Mouse (Mus musculus) forebrain, postnatal 0 days (tissue): ENCODE data around the gene Nkiras2. TPM values are rescaled to one million over a fixed set of nuclear protein-coding genes. Genes with fewer than 3 reads are reported as not detected.
A peak's percentile ranks its signal among the peaks of the same experiment; 100 is the strongest.
"Not testable (repeated sequence)": the region's sequence is repeated elsewhere in the genome, so short reads cannot be mapped to it uniquely, and the experiment has no call there.

ENCODE experiments used
- ATAC-seq: fragments of 200-750 bp; cut with Nextera tagmentation; 2 replicates; pipeline ENCODE4 v1.8.0; 2017; ENCODE audit warnings: mild to moderate bottlenecking, moderate library complexity
- DNase-seq: peaks from one replicate; pipeline ENCODE4 v3.0.0-alpha.2; 2015
- H3K27ac ChIP-seq: fragments of 300-500 bp; sonication (generic); 2 replicates; pipeline ENCODE4 v1.5.1; 2014; ENCODE audit warnings: low read depth, mild to moderate bottlenecking, antibody characterized with exemption, low read length, moderate library complexity, mixed read lengths
- H3K27me3 ChIP-seq: fragments of 300-500 bp; sonication (generic); 2 replicates; pipeline ENCODE4 v1.6.1; 2014; ENCODE audit warnings: mild to moderate bottlenecking, low read length, mixed read lengths; ENCODE audit not compliant: insufficient read depth
- H3K36me3 ChIP-seq: fragments of 300-500 bp; sonication (generic); 2 replicates; pipeline ENCODE4 v1.6.1; 2014; ENCODE audit warnings: mild to moderate bottlenecking, moderate library complexity; ENCODE audit not compliant: insufficient read depth
- H3K4me1 ChIP-seq: fragments of 300-500 bp; sonication (generic); 2 replicates; pipeline ENCODE4 v1.6.1; 2014; ENCODE audit warnings: antibody characterized with exemption; ENCODE audit not compliant: insufficient read depth
- H3K4me2 ChIP-seq: fragments of 300-500 bp; sonication (generic); 2 replicates; pipeline ENCODE4 v1.6.1; 2014; ENCODE audit warnings: low read depth, mild to moderate bottlenecking, moderate library complexity
- H3K4me3 ChIP-seq: fragments of 300-500 bp; sonication (generic); 2 replicates; pipeline ENCODE4 v1.5.1; 2014; ENCODE audit warnings: low read depth, low read length, mixed read lengths
- H3K9ac ChIP-seq: fragments of 300-500 bp; sonication (generic); 2 replicates; pipeline ENCODE4 v1.6.1; 2014; ENCODE audit warnings: mild to moderate bottlenecking
- H3K9me3 ChIP-seq: fragments of 300-500 bp; sonication (generic); 2 replicates; pipeline ENCODE4 v1.6.1; 2016; ENCODE audit warnings: low read length
- CTCF ChIP-seq: sonication (generic); IDR thresholded peaks from 2 replicates; pipeline ENCODE4 v1.5.1; 2016; ENCODE audit warnings: antibody characterized with exemption, control low read depth, low read depth
- WGBS: fragments of 180-500 bp; shearing (Covaris S2); extraction: QIAGEN DNeasy Blood & Tissue Kit; methylation state at CpG from one replicate; pipeline ENCODE4 v1.1.7; 2014; 5-methylcytosine and 5-hydroxymethylcytosine counted together
- polyA plus RNA-seq: library from polyadenylated mRNA; unstranded; fragments of >200 nt; fragmentation: Nextera tagmentation; extraction: Ambion mirVana; gene quantifications from 2 replicates; pipeline ENCODE4 v1.2.1, GENCODE M21; 2015
- total RNA-seq: library from RNA; depleted of rRNA; stranded (reverse); fragments of >200 nt; gene quantifications from 2 replicates; pipeline ENCODE4 v1.2.3, GENCODE M21; 2014

The Nkiras2 gene
- total and polyA plus RNA-seq, 2 experiments from 2014 or later = 81.1 to 100 TPM

DNA sequence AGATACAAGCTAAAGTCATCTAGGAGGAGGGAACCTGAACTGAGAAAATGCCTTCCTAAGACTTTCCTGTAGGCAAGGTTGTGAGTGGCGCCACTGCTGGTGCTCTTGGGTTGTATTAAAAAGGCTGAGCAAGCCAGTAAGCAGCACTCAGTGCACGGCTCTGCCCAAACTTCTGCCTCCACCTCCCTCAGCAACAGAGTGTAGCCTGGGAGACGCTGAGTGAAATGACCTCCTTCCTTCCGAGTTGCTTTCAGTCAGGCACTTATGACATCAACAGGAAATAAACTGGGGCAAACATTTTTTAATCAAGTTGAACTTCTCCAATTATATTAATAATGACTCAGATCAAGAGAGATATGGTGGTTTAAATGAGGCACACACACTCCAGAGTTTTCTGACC is 10.2 kb upstream of the Nkiras2 start:
- Histone ChIP-seq H3K9me3 (no peaks in the 10 kb centered on the region), H3K27me3 (no peaks in the 10 kb centered on the region), H3K27ac (no peak overlapping the region), H3K4me3 (no peak overlapping the region), H3K4me2 (no peak overlapping the region), H3K36me3 (no peaks in the 10 kb centered on the region), H3K9ac (no peak overlapping the region), H3K4me1 (peaks cover 5% of the 10 kb centered on the region; the same call in 1 of the 2 replicates)
- TF ChIP-seq CTCF = no peak
- DNase-seq (no peak), ATAC-seq (no peak)
- WGBS = 73% methylated on average over 4 of the region's 4 CpGs

GRCm38 (mm10) chr11:100609355-100609996 is 9.6 kb upstream of the Nkiras2 start:
- H3K27me3 ChIP-seq = no peaks in the 10 kb centered on the region
- no peak for TF ChIP-seq CTCF
- no peak overlapping the region for H3K4me3 ChIP-seq
- WGBS = 75% methylated on average over 5 of the region's 5 CpGs
- peaks cover 2% of the 10 kb centered on the region; the same call in 1 of the 2 replicates for H3K4me1 ChIP-seq
- no peaks in the 10 kb centered on the region for H3K9me3 ChIP-seq
- H3K9ac ChIP-seq = no peak overlapping the region
- ATAC-seq (no peak), DNase-seq (no peak)
- no peak overlapping the region for H3K4me2 ChIP-seq
- H3K27ac ChIP-seq = no peak overlapping the region
- no peaks in the 10 kb centered on the region for H3K36me3 ChIP-seq

GRCm38 (mm10) chr11:100609997-100610680 is 8.9 kb upstream of the Nkiras2 start:
- Histone ChIP-seq H3K9ac (no peak overlapping the region), H3K36me3 (no peaks in the 10 kb centered on the region), H3K4me2 (no peak overlapping the region), H3K4me3 (no peak overlapping the region), H3K4me1 (no peaks in the 10 kb centered on the region), H3K27me3 (no peaks in the 10 kb centered on the region), H3K9me3 (no peaks in the 10 kb centered on the region), H3K27ac (no peak overlapping the region)
- DNase-seq (no peak), ATAC-seq (no peak)
- TF ChIP-seq CTCF = no peak
- 82% methylated on average over 9 of the region's 9 CpGs for WGBS

GRCm38 (mm10) chr11:100611627-100612026 is 7.4 kb upstream of the Nkiras2 start:
- no peak for ATAC-seq
- Histone ChIP-seq H3K4me1 (no peaks in the 10 kb centered on the region), H3K27me3 (no peaks in the 10 kb centered on the region), H3K9ac (no peak overlapping the region), H3K4me3 (no peak overlapping the region), H3K9me3 (no peaks in the 10 kb centered on the region), H3K36me3 (no peaks in the 10 kb centered on the region), H3K4me2 (no peak overlapping the region), H3K27ac (no peak overlapping the region)
- 90% methylated on average over 6 of the region's 6 CpGs for WGBS
- DNase-seq = no peak
- peak; percentile 14; the same call in 1 of the 2 replicates for TF ChIP-seq CTCF

DNA sequence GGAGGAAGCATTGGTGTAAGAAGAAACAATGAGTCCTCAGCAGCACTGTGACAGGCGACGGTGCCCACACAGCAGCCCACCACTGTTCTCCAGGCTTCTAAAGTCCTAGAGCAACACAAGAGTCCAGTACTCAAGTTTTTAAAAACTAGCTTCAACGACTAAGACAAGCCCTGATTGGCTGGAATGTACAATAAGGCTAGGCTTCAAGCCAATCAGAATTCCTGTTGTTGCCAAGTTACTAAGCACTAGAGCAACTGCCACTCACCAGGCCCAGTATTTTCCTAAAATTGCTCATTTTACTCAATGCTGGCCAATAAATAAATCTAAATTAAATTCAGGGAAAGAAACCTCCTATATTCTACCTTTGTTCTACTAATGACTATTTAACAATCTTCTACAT is 5.8 kb upstream of the Nkiras2 start:
- Histone ChIP-seq H3K4me1 (peaks cover 8% of the 10 kb centered on the region), H3K27ac (no peak overlapping the region), H3K4me3 (no peak overlapping the region), H3K9ac (no peak overlapping the region), H3K36me3 (no peaks in the 10 kb centered on the region), H3K4me2 (no peak overlapping the region), H3K27me3 (no peaks in the 10 kb centered on the region), H3K9me3 (no peaks in the 10 kb centered on the region)
- ATAC-seq (no peak), DNase-seq (peak; percentile 62)
- TF ChIP-seq CTCF = no peak
- WGBS = 77% methylated on average over 3 of the region's 3 CpGs

DNA sequence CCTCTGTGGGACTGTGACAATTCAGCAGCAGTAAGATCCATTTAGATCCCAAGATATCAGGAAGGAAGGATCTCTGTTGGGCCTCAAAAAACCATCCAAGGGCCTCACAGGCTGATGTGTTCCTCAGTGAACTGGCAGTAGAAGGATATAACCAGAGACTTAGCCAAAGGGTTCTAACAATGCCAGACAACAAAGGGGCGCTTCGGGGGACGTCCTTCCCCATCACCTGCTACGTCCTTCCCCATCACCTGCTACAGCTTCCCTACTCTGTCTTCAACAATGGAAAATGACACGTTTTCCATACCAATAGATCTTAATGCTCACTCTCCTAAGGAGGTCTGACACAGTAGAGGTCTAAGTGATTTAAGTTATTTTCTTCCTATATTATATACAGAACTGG is 2.7 kb upstream of the Nkiras2 start:
- TF ChIP-seq CTCF = no peak
- no peak overlapping the region for H3K27ac ChIP-seq
- ATAC-seq = no peak
- DNase-seq = no peak
- H3K9ac ChIP-seq = no peak overlapping the region
- no peaks in the 10 kb centered on the region for H3K9me3 ChIP-seq
- peaks cover 16% of the 10 kb centered on the region for H3K4me1 ChIP-seq
- H3K4me2 ChIP-seq = no peak overlapping the region
- 80% methylated on average over 5 of the region's 5 CpGs for WGBS
- H3K27me3 ChIP-seq = no peaks in the 10 kb centered on the region
- H3K4me3 ChIP-seq = no peak overlapping the region
- no peaks in the 10 kb centered on the region for H3K36me3 ChIP-seq

DNA sequence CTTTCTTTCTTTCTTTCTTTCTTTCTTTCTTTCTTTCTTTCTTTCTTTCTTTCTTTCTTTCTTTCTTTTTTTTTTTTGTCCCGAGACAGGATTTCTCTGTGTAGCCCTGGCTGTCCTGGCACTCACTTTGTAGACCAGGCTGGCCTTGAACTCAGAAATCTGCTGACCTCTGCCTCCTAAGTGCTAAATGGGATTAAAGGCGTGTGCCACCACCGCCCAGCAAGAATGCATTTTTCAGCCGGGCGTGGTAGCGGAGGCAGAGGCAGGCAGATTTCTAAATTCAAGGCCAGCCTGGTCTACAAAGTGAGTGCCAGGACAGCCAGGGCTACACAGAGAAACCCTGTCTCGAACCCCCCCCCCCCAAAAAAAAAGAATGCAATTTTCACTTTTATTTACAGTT is 2.2 kb upstream of the Nkiras2 start:
- H3K4me1 ChIP-seq = peaks cover 16% of the 10 kb centered on the region
- WGBS = 92% methylated on average over 7 of the region's 7 CpGs
- ATAC-seq, H3K9ac ChIP-seq, H3K36me3 ChIP-seq, DNase-seq, H3K27ac ChIP-seq, H3K4me2 ChIP-seq, H3K27me3 ChIP-seq, H3K9me3 ChIP-seq, H3K4me3 ChIP-seq: not testable (repeated sequence)
